Mouse (Mus musculus) heart, postnatal 0 days (tissue): ENCODE measurements around the gene Arl4a. TPM values are rescaled to one million over a fixed set of nuclear protein-coding genes. Genes with fewer than 3 reads are reported as not detected.

Experiments used
- ATAC-seq: fragments of 200-750 bp; cut with Nextera tagmentation; 2 replicates; pipeline ENCODE4 v1.8.0; 2017; ENCODE audit warnings: low read depth, moderate number of reproducible peaks, moderate library complexity; ENCODE audit not compliant: insufficient read depth
- DNase-seq: peaks from one replicate; pipeline ENCODE4 v3.0.0-alpha.2; 2016; ENCODE audit warnings: low spot score
- H3K27ac ChIP-seq: fragments of 300-500 bp; sonication (generic); 2 replicates; pipeline ENCODE4 v1.5.1; 2014; ENCODE audit warnings: low read depth, mild to moderate bottlenecking
- H3K27me3 ChIP-seq: fragments of 300-500 bp; sonication (generic); 2 replicates; pipeline ENCODE4 v1.6.1; 2014; ENCODE audit warnings: low read length, mixed read lengths; ENCODE audit not compliant: control insufficient read depth, insufficient read depth
- H3K36me3 ChIP-seq: fragments of 300-500 bp; sonication (generic); replicated peaks from 2 replicates; pipeline ENCODE4 v1.6.1; 2014; ENCODE audit warnings: low read length, mixed read lengths; ENCODE audit not compliant: control insufficient read depth, insufficient read depth
- H3K4me1 ChIP-seq: fragments of 300-500 bp; sonication (generic); 2 replicates; pipeline ENCODE4 v1.6.1; 2014; ENCODE audit warnings: antibody characterized with exemption; ENCODE audit not compliant: control insufficient read depth, insufficient read depth
- H3K4me2 ChIP-seq: fragments of 300-500 bp; sonication (generic); 2 replicates; pipeline ENCODE4 v1.6.1; 2014; ENCODE audit warnings: low read depth, mild to moderate bottlenecking, low read length, moderate library complexity
- H3K4me3 ChIP-seq: fragments of 300-500 bp; sonication (generic); 2 replicates; pipeline ENCODE4 v1.5.1; 2014; ENCODE audit warnings: low read depth, low read length
- H3K9ac ChIP-seq: fragments of 300-500 bp; sonication (generic); replicated peaks from 2 replicates; pipeline ENCODE4 v1.6.1; 2014; ENCODE audit warnings: low read depth, low read length, mixed read lengths
- H3K9me3 ChIP-seq: fragments of 300-500 bp; sonication (generic); replicated peaks from 2 replicates; pipeline ENCODE4 v1.6.1; 2016; ENCODE audit warnings: low read length; ENCODE audit not compliant: control insufficient read depth
- CTCF ChIP-seq: IDR thresholded peaks from 2 replicates; pipeline ENCODE4 v1.5.1; 2016; ENCODE audit warnings: antibody characterized with exemption, control low read depth, low read depth
- EP300 ChIP-seq: IDR thresholded peaks from 2 replicates; pipeline ENCODE4 v1.6.1; 2016; ENCODE audit warnings: antibody characterized with exemption, low read depth
- WGBS: fragments of 180-500 bp; shearing (Covaris S2); extraction: QIAGEN DNeasy Blood & Tissue Kit; methylation state at CpG from one replicate; pipeline ENCODE4 v1.1.7; 2014; 5-methylcytosine and 5-hydroxymethylcytosine counted together
- polyA plus RNA-seq: library from polyadenylated mRNA; unstranded; fragments of >200 nt; fragmentation: Nextera tagmentation; extraction: Ambion mirVana; gene quantifications from 2 replicates; pipeline ENCODE4 v1.2.1, GENCODE M21; 2015
- total RNA-seq: library from RNA; depleted of rRNA; stranded (reverse); fragments of >200 nt; gene quantifications from 2 replicates; pipeline ENCODE4 v1.2.3, GENCODE M21; 2014; ENCODE audit warnings: low replicate concordance; rRNA removed

Arl4a gene
- total and polyA plus RNA-seq, 2 experiments from 2014 or later: 5.9 to 33.7 TPM

DNA sequence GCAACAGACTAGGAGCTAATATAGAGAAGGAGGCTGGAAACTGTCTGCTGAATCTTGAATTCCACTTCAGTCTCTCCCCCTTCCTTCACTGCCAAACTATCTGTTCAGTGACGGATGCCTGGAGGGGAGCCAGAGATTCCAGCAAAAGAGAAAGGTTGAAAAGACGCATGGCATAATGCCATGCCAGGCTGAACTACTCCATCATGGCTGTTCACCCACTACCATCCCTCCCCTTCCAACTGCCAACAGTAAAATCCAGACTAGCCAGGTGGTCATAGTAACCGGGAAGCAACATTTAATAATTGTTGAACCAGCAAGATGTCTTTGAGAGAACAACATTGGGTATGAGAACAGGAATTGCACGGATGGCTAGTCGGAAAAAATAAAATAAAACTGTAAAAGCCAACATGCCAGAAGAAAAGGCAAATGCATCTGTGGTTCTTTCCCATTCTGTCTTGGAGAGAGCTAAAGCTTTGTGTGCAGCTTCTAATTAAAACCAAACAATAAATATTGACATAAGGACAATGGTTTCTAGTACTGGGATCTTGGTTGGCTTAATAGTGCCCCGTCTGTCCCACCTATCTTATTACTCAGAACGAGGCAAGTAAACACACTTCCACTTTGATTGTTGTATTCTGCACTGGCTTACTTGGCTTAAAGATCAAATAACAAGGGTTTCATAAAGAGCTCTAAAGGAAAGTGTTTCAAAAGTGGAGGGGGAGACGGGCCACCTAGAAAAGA is 79.7 kb downstream of the Arl4a start:
- H3K4me2 ChIP-seq: no peak overlapping the region
- 62% methylated on average over 8 of the region's 8 CpGs for WGBS
- peaks cover 7% of the 10 kb centered on the region for H3K4me1 ChIP-seq
- no peak overlapping the region for H3K9ac ChIP-seq
- ATAC-seq (no peak; the same call in 1 of the 2 replicates), DNase-seq (peak; percentile 37)
- no peaks in the 10 kb centered on the region for H3K27me3 ChIP-seq
- TF ChIP-seq EP300 (no peak), CTCF (no peak)
- no peak overlapping the region for H3K4me3 ChIP-seq
- H3K9me3 ChIP-seq: no peaks in the 10 kb centered on the region
- no peak overlapping the region for H3K27ac ChIP-seq
- H3K36me3 ChIP-seq: no peaks in the 10 kb centered on the region

DNA sequence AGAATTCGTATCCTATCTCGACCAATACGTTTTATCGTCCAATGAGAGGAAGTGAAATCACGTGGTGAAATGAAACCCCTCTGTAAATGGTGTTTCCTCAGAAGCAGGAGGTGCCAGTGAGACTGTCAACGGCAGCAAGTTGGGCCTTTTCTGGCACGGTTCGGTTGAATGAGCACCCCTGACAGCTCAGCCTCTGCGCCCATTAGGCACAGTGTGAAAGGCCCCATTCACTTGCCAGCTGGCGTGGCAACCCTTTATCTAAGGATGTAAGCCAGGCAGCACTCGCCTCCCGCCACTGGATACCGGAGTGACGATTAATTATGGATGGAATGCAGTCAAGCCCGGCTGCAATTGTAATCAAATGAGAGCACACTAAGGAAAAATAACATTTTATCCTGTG is 81.4 kb downstream of the Arl4a start:
- Histone ChIP-seq H3K4me3 (peak overlapping the region; percentile 28), H3K27me3 (no peaks in the 10 kb centered on the region), H3K36me3 (no peaks in the 10 kb centered on the region), H3K9me3 (no peaks in the 10 kb centered on the region), H3K27ac (no peak overlapping the region; the same call in 1 of the 2 replicates), H3K9ac (no peak overlapping the region), H3K4me2 (peak overlapping the region; percentile 56), H3K4me1 (peaks cover 7% of the 10 kb centered on the region)
- no peak for TF ChIP-seq CTCF
- WGBS: 23% methylated on average over 15 of the region's 15 CpGs
- ATAC-seq (peak; percentile 47; the same call in 1 of the 2 replicates), DNase-seq (peak; percentile 8)

Other genes starting within 250 kb of the Arl4a start
- gene Scin, start 96.2 kb upstream of the Arl4a start, total RNA-seq: 2.5 and 2.7 TPM in 2 replicates
- 2.7 and 2.8 TPM in 2 replicates for gene Scin, start 96.2 kb upstream of the Arl4a start, polyA plus RNA-seq
- 5.1 and 9.2 TPM in 2 replicates for gene Lsmem1, start 161.5 kb upstream of the Arl4a start, total RNA-seq
- 24.3 and 37.5 TPM in 2 replicates for gene Lsmem1, start 161.5 kb upstream of the Arl4a start, polyA plus RNA-seq
- gene Ifrd1, start 210.5 kb upstream of the Arl4a start, total RNA-seq: 47.0 and 74.6 TPM in 2 replicates
- gene Ifrd1, start 210.5 kb upstream of the Arl4a start, polyA plus RNA-seq: 90.4 and 117 TPM in 2 replicates